Mouse (Mus musculus): ENCODE data around the gene Scrg1.
"Not testable (repeated sequence)": the region's sequence is repeated elsewhere in the genome, so short reads cannot be mapped to it uniquely, and the experiment has no call there.

The Scrg1 gene

DNA sequence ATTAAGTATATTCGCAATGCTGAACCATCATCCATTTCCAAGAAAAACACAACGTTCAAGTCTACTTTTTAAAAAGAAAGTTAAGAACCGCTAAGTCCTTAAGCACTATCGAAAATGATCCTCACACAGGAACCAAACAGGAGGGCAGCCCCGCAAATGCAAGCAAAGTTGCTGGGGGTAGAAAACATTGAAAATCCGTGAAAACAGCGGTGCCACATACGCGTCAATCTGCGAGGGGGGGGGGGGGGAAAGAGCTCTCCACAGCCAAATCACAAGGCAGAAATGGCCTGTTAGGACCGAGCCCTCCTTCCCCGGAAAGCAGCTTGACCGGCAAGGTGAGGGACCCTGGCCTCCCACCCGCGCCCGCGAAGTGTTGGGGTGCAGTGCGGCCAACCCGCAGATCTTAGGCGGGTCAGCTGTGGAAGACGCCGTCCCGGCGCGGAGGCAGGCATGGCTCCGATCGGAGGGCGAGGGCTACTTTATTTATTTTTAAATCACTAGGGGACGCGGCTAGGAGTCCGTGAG lies 55.1 kb downstream of the Scrg1 start:
- no peak for DNase-seq (ENCODE audit: low spot score in 2 of 2)

DNA sequence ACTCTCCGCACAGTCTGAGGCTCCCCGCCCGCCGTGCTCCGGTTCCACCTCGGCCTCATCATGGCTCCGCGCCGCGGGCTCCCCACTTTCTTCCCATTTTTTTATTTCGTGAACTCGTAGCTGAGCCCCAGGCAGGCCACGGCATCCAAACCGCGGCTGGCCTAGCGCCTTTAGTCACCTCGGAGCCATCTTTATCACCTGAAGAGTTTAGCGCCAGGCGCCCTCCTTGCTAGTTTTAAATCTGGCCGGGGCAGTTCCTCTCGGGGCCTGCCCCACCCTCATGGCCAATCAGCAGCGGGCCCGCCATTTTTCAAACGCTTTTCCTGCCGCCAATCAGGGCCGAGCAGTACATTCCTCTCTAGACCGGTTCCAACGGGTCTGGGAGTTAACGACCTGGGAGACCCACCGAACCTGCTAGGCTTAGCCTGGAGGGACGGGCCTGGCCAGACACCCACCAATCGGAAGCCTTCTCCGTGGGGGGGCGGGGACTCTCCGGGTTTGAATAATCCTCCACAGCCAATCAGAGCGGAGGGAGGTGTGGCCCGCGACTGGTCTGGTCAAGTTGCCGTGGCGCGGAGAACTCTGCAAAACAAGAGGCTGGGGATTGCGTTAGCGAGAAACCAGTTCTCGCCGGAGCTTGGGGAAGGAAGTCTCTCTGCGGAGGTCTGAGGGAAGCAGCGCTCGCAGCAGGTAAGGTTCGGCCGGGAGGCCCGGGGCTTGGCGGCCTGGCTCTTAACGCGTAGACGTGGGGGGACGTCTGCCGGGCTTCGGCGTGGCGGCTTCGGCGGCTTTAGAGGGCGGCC lies 55.8 kb downstream of the Scrg1 start, which contains the start of gene Hmgb2:
Gene Hmgb2, plus strand, starts transcription at position 592 of the 803 bp plus-strand sequence.
- peak; percentile 99 for DNase-seq (ENCODE audit: low spot score in 2 of 2)

DNA sequence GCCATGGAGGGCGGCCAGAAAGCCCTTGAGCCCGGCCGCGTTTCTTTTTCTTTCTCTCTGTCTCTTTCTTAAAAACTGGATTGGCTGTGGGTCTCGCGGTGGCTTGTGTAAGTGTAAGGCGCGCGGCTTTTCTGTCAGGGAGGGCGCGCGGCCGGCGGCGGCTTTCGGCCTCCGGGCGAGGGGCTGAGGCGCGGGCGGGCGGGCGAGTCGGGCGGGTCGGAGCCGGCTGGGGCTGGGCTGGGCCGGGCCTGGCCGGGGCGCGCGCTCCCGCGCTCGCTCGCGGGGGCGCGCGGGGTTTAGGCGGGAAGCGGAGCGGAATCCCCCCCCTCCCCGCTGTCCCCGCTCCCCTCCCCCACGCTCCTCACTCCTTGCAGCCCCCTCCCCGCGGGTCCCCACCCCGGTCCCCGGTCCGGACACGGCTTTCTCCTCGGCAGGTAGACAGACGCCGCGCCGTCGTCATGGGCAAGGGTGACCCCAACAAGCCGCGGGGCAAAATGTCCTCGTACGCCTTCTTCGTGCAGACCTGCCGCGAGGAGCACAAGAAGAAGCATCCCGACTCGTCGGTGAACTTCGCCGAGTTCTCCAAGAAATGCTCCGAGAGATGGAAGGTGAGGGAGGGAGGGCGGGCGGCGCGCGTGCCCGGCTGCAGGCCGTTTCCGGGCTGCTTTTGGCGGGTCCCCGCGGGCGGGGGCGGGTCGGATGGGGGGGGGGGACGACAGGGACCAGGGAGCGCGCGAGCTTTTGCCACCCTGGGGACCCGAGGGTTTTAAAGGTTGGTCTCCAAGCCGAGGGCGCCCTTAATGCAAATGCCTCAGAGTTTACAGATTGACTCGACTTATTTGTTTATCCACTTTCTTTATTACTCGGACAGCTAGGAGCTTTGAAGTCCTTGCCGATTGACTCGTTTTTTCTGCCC lies 56.7 kb downstream of the Scrg1 start:
- DNase-seq (ENCODE audit: low spot score in 2 of 2): no peak

DNA sequence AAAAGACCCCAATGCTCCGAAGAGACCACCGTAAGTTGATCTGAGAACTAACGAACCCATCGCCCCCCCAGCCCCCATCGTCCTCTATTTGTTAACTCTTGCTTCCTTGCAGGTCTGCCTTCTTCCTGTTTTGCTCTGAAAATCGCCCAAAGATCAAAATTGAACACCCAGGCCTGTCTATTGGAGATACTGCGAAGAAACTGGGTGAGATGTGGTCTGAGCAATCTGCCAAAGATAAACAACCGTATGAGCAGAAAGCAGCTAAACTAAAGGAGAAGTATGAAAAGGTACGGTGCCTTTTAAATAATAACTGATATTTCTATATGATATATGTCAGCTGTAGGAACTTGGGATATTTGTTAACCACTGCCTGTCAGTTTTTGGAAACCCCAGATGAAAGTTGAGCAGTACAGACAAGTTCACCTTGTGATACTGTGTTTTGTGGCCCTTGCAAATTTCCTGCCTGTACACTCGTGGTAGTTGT lies 57.5 kb downstream of the Scrg1 start:
- not testable (repeated sequence) for DNase-seq (ENCODE audit: low spot score in 2 of 2)

DNA sequence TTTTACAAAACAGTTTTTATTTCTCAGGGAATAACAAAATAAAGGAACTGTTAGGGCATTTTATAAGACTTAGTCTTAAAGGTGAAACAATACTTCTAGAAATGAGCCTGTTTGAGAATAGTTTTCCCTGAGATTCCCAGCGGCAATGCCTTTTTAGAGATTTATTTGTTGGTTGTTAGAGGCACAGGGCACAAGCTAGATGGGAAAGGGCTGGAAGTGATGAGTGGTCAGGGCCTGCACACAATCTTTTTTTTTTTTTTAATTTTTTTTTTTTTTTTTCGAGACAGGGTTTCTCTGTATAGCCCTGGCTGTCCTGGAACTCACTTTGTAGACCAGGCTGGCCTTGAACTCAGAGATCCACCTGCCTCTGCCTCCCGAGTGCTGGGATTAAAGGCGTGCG lies 61.0 kb downstream of the Scrg1 start:
- DNase-seq (ENCODE audit: low spot score in 2 of 2): not testable (repeated sequence)

DNA sequence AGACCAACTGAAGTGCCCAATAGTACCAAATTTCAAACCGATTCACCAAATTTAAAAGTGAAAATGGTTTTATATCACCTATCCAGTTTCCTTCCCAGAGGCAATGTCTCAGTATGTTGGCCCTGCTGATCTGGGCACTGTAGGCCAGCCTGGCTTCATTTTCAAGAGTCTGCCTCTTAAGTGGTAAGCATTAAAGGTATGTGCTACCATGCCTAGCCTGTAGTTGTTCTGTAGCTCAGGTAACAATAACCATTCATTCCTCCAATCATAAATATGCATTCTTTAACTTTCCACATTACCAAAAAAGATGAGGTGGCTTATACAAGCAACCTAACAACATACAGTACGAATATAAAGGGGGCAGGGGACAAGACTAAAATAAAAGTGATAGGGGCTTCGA lies 62.0 kb downstream of the Scrg1 start:
- DNase-seq (ENCODE audit: low spot score in 2 of 2): no peak

DNA sequence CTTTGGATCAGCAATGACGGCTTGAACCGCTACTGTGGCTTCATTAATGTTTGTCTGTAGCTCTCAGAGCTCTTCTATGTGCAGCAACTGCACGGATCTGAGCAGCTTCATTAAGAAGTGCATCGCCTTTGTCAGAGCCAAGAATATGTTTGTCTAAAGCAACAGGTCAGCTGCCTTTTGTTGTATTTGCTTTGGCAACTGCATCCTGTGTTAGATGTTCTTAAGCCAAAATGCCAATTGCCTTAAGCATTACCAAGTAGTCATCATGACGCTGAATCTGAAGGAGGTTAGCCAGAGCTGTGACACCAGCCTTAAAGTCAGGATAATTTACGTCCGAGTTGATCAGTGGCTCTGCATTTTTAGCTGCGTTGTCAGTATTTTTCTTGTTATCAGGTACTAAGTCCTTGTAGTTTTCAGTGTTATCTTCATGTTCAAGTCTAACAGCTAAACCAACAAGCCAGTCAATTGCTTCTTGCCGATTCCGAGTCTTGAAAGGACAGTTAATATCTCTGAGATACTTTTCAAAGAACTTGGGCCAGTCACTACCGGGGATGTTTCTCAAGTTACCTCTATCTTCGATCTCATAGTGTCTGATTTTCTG lies 64.6 kb downstream of the Scrg1 start:
- DNase-seq (ENCODE audit: low spot score in 2 of 2): no peak

All from spleen, postnatal 14 days (tissue).